Mouse (Mus musculus): ENCODE data around the gene Gabbr2. TPM values are rescaled to one million over a fixed set of nuclear protein-coding genes. Genes with fewer than 3 reads are reported as not detected.
A peak's percentile ranks its signal among the peaks of the same experiment; 100 is the strongest.

The Gabbr2 gene
- polyA plus RNA-seq, 1 experiment from 2014 or later, result 0.78 TPM

DNA sequence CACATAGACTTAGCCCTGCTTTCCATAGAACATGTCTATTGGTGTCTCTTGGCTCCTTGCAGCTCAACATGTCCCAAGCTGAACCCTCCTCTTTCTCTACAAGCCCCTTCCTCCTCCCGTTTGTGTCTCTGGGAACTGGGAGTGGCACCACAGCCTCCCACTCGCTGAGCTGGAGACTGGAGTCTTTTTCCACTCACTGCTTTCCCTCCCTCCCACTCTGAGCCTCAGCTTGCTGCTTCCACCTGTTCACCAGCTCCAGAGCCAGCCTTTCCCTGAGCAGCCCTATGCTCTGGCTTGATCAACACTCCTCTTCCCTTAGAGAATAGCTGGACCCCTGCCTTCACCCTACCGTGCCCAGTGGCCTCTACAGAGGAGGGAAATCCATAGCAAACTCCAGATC lies 185.8 kb downstream of the Gabbr2 start:
- H3K36me3 ChIP-seq (ENCODE audit: control insufficient read depth, insufficient read depth, low read length), result no peaks in the 10 kb centered on the region
- no peak overlapping the region for H3K9ac ChIP-seq (ENCODE audit: low read depth, low read length)
- whole genome bisulfite sequencing, result 50% methylated on average over 3 of the region's 3 CpGs
- no peaks in the 10 kb centered on the region for H3K4me1 ChIP-seq (ENCODE audit: control insufficient read depth, insufficient read depth, low read length)
- H3K4me2 ChIP-seq (ENCODE audit: low read depth, low read length), result no peak overlapping the region
- no peaks in the 10 kb centered on the region for H3K9me3 ChIP-seq (ENCODE audit: control insufficient read depth, low read length)
- DNase-seq (ENCODE audit: low spot score), result no peak
- no peaks in the 10 kb centered on the region for H3K27me3 ChIP-seq (replicated peaks; ENCODE audit: control insufficient read depth, insufficient read depth, low read length)
- ATAC-seq (ENCODE audit: low read depth), result no peak
- H3K27ac ChIP-seq (replicated peaks; ENCODE audit: low read depth, low read length), result no peak overlapping the region
- no peak overlapping the region for H3K4me3 ChIP-seq (ENCODE audit: low read depth, low read length)

DNA sequence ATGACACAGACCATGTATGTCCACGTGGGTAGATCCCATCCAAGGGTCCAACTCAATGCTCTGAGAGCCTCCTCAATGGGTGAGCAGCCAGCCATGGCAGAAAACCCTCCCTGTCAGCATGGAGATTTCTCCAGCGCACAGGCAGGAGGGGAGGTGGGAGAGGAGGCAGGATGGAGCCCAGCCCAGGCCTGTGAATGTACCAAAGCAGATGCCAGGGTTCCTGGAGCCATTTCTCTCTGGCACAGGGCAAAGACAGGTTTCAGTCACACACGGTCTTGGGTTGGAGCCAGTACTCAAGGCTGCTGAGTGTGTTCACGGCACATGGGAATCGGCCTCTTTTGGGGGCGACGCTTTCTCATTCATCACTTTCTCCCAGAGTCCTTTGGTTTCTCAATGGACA lies 189.3 kb downstream of the Gabbr2 start:
- Histone ChIP-seq H3K9ac (ENCODE audit: low read depth, low read length) (no peak overlapping the region), H3K9me3 (ENCODE audit: control insufficient read depth, low read length) (no peaks in the 10 kb centered on the region), H3K4me1 (ENCODE audit: control insufficient read depth, insufficient read depth, low read length) (no peaks in the 10 kb centered on the region), H3K27me3 (replicated peaks; ENCODE audit: control insufficient read depth, insufficient read depth, low read length) (no peaks in the 10 kb centered on the region), H3K4me2 (ENCODE audit: low read depth, low read length) (no peak overlapping the region), H3K27ac (replicated peaks; ENCODE audit: low read depth, low read length) (no peak overlapping the region), H3K36me3 (ENCODE audit: control insufficient read depth, insufficient read depth, low read length) (no peaks in the 10 kb centered on the region), H3K4me3 (ENCODE audit: low read depth, low read length) (no peak overlapping the region)
- 88% methylated on average over 7 of the region's 7 CpGs for WGBS
- DNase-seq (ENCODE audit: low spot score) (no peak), ATAC-seq (ENCODE audit: low read depth) (no peak)

DNA sequence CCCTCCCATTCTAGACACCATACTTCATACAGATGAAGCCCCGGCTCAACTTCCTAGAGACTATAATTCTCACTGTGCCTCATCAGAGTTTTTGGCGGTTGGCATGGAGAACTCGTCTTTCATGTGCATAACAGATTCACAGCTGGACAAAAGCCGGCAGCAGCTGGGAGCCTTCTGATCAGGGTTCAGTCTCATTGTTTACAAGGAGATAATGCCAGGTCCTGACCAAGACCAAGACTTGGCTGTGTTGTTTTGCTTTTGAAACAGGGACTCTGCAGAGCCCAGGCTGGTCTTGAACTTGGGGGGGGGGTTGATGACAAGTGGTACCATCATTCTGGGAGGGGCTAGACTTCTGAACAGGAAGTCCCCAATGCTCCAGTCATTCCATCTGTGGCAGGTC lies 191.8 kb downstream of the Gabbr2 start:
- Histone ChIP-seq H3K27ac (replicated peaks; ENCODE audit: low read depth, low read length) (no peak overlapping the region), H3K9ac (ENCODE audit: low read depth, low read length) (no peak overlapping the region), H3K4me2 (ENCODE audit: low read depth, low read length) (no peak overlapping the region), H3K27me3 (replicated peaks; ENCODE audit: control insufficient read depth, insufficient read depth, low read length) (no peaks in the 10 kb centered on the region), H3K4me3 (ENCODE audit: low read depth, low read length) (no peak overlapping the region), H3K4me1 (ENCODE audit: control insufficient read depth, insufficient read depth, low read length) (no peaks in the 10 kb centered on the region), H3K36me3 (ENCODE audit: control insufficient read depth, insufficient read depth, low read length) (no peaks in the 10 kb centered on the region), H3K9me3 (ENCODE audit: control insufficient read depth, low read length) (no peaks in the 10 kb centered on the region)
- DNase-seq (ENCODE audit: low spot score) (peak; percentile 31), ATAC-seq (ENCODE audit: low read depth) (no peak)
- 51% methylated on average over 4 of the region's 4 CpGs for WGBS

DNA sequence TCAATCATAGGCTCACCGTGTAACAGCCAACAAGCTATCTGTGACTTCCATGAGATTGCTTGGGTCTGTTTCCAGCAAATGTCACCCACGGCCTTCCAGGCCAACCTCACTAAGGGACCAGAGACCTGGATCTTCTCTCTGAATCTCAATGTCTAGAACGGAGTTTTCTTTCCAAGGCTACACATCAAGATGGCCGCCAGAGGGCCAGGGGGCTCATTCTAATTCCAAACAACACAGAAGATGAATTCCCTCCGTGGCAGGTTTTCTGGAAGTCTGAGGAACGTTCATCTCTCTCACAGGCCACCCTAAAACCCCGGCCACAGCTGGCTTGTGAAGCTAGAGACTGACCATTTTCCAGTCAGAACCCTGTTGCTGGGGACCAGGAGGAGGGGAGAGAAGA lies 196.0 kb downstream of the Gabbr2 start:
- ATAC-seq (ENCODE audit: low read depth), result no peak

DNA sequence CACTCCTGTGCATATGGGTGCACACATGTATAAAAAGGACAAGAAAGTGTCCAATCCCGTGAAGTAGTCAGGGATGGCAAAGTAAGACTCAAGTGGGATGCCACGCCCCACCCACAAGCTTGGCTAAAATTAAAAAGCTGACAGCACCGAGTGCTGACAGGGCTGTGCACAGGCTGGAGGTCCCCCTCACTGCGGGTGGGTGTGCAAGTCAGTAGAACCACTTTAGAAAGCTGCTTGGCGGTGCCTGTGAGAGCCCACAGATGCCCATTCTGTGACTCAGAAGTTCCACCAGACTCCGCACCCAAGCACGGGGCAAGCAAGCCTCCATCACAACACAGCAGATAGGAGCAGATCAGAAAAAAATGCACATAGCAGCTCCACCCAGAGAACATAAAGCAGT lies 197.1 kb downstream of the Gabbr2 start:
- Histone ChIP-seq H3K4me3 (ENCODE audit: low read depth, low read length) (no peak overlapping the region), H3K9ac (ENCODE audit: low read depth, low read length) (no peak overlapping the region), H3K9me3 (ENCODE audit: control insufficient read depth, low read length) (no peaks in the 10 kb centered on the region), H3K27me3 (replicated peaks; ENCODE audit: control insufficient read depth, insufficient read depth, low read length) (no peaks in the 10 kb centered on the region), H3K4me2 (ENCODE audit: low read depth, low read length) (no peak overlapping the region), H3K4me1 (ENCODE audit: control insufficient read depth, insufficient read depth, low read length) (no peaks in the 10 kb centered on the region), H3K36me3 (ENCODE audit: control insufficient read depth, insufficient read depth, low read length) (no peaks in the 10 kb centered on the region), H3K27ac (replicated peaks; ENCODE audit: low read depth, low read length) (no peak overlapping the region)
- DNase-seq (ENCODE audit: low spot score) (no peak), ATAC-seq (ENCODE audit: low read depth) (no peak)
- WGBS, result 86% methylated on average over 7 of the region's 7 CpGs

More for the DNA sequence above, 196.0 kb downstream of the Gabbr2 start:
- Histone ChIP-seq H3K4me3 (ENCODE audit: low read depth, low read length) (no peak overlapping the region), H3K4me2 (ENCODE audit: low read depth, low read length) (no peak overlapping the region), H3K4me1 (ENCODE audit: control insufficient read depth, insufficient read depth, low read length) (no peaks in the 10 kb centered on the region), H3K9me3 (ENCODE audit: control insufficient read depth, low read length) (no peaks in the 10 kb centered on the region), H3K27me3 (replicated peaks; ENCODE audit: control insufficient read depth, insufficient read depth, low read length) (no peaks in the 10 kb centered on the region), H3K9ac (ENCODE audit: low read depth, low read length) (no peak overlapping the region), H3K36me3 (ENCODE audit: control insufficient read depth, insufficient read depth, low read length) (no peaks in the 10 kb centered on the region), H3K27ac (replicated peaks; ENCODE audit: low read depth, low read length) (no peak overlapping the region)
- WGBS, result 61% methylated on average over 7 of the region's 7 CpGs
- DNase-seq (ENCODE audit: low spot score), result no peak

DNA sequence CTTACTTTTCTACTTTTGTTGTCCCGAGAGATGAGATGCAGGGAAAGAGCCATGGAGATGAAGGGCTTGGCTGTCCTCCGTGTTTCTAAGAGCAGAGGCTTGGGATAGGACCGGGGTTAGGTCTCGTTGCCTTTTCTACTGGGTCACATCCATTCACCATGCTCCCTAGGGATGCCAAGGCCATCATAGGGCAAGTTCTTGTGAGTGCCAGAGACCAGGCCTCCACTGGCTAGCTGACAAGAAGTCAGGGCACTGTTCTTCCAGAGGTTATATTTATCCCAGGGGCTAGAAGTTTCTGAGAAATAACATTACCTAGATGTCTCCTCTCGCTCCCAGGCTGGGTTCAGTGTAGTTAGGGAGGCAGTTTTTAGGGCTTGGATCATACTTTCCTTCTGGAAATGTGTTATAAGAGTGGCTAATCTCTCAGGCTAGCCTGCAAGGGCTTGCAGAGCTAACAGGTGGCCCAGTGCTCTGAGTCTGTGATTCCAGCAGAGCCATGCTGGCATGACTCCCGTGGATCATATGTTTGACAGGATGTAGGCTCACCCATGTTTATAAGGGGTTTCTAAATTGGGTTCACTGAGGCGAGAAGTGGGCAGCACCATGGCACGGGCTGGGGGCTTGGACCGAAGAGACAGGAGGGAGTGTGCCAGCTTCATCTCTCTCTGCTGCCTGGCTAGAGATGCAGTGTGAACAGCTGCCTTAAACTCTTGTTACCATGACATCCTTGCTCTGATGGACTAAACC lies 199.2 kb downstream of the Gabbr2 start:
- DNase-seq (ENCODE audit: low spot score) (no peak), ATAC-seq (ENCODE audit: low read depth) (no peak)
- no peak overlapping the region for H3K4me2 ChIP-seq (ENCODE audit: low read depth, low read length)
- H3K4me3 ChIP-seq (ENCODE audit: low read depth, low read length), result no peak overlapping the region
- H3K36me3 ChIP-seq (ENCODE audit: control insufficient read depth, insufficient read depth, low read length), result no peaks in the 10 kb centered on the region
- H3K9me3 ChIP-seq (ENCODE audit: control insufficient read depth, low read length), result no peaks in the 10 kb centered on the region
- 85% methylated on average over 9 of the region's 9 CpGs for WGBS
- H3K27me3 ChIP-seq (replicated peaks; ENCODE audit: control insufficient read depth, insufficient read depth, low read length), result no peaks in the 10 kb centered on the region
- H3K4me1 ChIP-seq (ENCODE audit: control insufficient read depth, insufficient read depth, low read length), result no peaks in the 10 kb centered on the region
- H3K9ac ChIP-seq (ENCODE audit: low read depth, low read length), result no peak overlapping the region
- H3K27ac ChIP-seq (replicated peaks; ENCODE audit: low read depth, low read length), result no peak overlapping the region

DNA sequence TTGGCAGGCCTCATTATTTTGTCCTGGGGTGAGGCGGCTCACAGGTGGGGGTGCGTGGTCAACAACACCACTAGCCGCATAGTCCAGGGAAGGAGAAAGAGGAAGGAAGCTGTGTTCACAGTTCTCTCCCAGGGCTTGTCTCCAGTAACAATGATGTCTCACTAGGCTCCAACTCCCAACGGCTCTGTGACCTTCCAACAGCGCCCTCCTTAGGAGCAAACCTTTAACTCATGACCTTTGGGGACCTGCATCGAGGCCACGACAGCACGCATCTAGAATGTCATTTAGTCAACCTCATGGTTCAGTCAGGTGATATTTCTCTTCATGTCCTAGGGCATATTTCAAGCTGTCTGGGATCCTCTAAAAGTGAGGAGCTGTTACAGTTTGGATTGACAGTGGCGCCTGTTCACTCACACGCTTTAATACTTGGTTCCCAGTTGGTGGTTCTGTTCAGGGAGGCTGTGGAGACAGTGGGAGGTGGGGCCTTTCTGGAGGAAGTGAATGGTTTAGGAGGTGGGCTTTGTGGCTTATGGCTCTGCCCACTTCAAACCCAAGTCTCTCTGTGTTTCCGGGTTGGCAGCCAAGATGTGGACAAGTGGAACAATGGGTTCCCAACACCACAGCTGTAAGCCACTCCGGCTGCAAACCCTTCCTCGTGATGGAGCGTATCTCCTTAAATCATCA lies 200.3 kb downstream of the Gabbr2 start:
- Histone ChIP-seq H3K4me2 (ENCODE audit: low read depth, low read length) (no peak overlapping the region), H3K27ac (replicated peaks; ENCODE audit: low read depth, low read length) (no peak overlapping the region), H3K4me3 (ENCODE audit: low read depth, low read length) (no peak overlapping the region), H3K9me3 (ENCODE audit: control insufficient read depth, low read length) (no peaks in the 10 kb centered on the region), H3K27me3 (replicated peaks; ENCODE audit: control insufficient read depth, insufficient read depth, low read length) (no peaks in the 10 kb centered on the region), H3K36me3 (ENCODE audit: control insufficient read depth, insufficient read depth, low read length) (no peaks in the 10 kb centered on the region), H3K9ac (ENCODE audit: low read depth, low read length) (no peak overlapping the region), H3K4me1 (ENCODE audit: control insufficient read depth, insufficient read depth, low read length) (no peaks in the 10 kb centered on the region)
- peak; percentile 13 for DNase-seq (ENCODE audit: low spot score)
- 69% methylated on average over 14 of the region's 14 CpGs for WGBS
- ATAC-seq (ENCODE audit: low read depth), result no peak

DNA sequence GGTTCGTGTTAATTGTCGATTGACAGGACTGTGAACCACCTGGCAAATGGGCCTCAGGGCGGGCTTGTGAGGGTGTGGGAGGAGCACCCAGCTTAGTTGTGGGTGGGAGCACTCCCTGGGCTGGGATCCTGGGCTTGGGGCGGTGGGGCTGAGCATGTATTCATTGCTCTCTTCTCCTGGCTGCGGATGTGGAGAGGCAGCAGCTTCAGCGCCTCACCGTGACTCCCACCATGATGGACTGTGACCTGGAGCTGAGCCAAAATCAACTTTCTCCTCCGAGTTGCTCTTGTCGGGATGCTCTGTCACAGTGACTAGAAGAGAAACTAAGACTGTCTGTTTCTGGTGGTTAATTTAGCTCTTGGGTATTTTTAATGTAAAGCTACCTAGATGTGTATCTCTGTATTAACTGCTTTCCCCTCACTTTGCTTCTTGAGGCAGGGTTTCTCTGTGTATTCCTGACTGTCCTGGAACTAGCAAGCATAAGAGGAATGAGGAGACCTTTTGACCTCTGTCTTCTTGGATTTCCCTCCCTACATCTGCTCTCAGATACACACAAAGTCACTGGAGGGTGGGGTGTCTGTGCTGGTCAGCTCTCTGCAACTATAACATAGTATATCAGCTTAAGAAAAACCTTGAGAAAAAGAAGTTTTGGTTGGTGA lies 200.9 kb downstream of the Gabbr2 start:
- Histone ChIP-seq H3K4me1 (ENCODE audit: control insufficient read depth, insufficient read depth, low read length) (no peaks in the 10 kb centered on the region), H3K27ac (replicated peaks; ENCODE audit: low read depth, low read length) (no peak overlapping the region), H3K9ac (ENCODE audit: low read depth, low read length) (no peak overlapping the region), H3K36me3 (ENCODE audit: control insufficient read depth, insufficient read depth, low read length) (no peaks in the 10 kb centered on the region), H3K9me3 (ENCODE audit: control insufficient read depth, low read length) (no peaks in the 10 kb centered on the region), H3K4me3 (ENCODE audit: low read depth, low read length) (no peak overlapping the region), H3K27me3 (replicated peaks; ENCODE audit: control insufficient read depth, insufficient read depth, low read length) (no peaks in the 10 kb centered on the region), H3K4me2 (ENCODE audit: low read depth, low read length) (no peak overlapping the region)
- WGBS, result 38% methylated on average over 9 of the region's 9 CpGs
- DNase-seq (ENCODE audit: low spot score) (peak; percentile 61), ATAC-seq (ENCODE audit: low read depth) (no peak)
